In the genomic region with DNA sequence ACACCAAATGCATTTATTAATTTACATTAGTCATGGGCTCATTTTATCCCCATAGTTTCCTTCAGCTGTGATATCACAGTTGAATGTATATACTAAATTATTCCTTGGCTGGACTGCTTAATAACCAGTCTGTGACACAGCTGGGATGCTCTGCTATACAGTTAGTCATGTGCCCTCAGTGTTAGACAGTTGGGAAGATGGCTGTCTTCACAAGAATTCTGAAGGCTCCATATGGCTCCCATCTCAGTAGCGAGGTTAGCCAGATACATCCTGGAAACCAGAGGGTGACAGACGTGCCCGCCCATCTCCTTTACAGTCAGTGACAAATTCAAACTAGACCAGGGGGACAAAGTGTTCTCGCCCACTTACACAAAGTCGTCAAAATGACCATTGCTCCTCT, we compare ENCODE assay signal across 19 mouse cellular contexts.
"Had no signal": no experiment of that assay in that cellular context is flagged by ENCODE, and none has a peak within 500 bp of the region (broad histone marks: within the 10 kb centered on the region; RNA-seq: fewer than 3 reads in every experiment).

No protein-coding gene starts in this region.

- ATAC-seq: liver, postnatal 0 days; lung, postnatal 0 days; midbrain, embryonic 15.5 days had no signal

- H3K27me3 ChIP-seq: limb, embryonic 12.5 days; limb, embryonic 15.5 days; midbrain, embryonic 12.5 days; midbrain, embryonic 15.5 days; neural tube, embryonic 12.5 days; stomach, embryonic 15.5 days had no signal

- H3K4me2 ChIP-seq: limb, embryonic 12.5 days; limb, embryonic 15.5 days; liver, embryonic 11.5 days; lung, embryonic 14.5 days; midbrain, embryonic 12.5 days; midbrain, embryonic 15.5 days; neural tube, embryonic 12.5 days; stomach, embryonic 15.5 days had no signal

- DNase-seq: kidney, postnatal 14 days; kidney, postnatal 4 days; left cerebral cortex, postnatal 4 days; liver, postnatal 0 days; lung, embryonic 14.5 days; retina, postnatal 1 day; right cerebral cortex, postnatal 25 days; spleen, adult 18-20 months; thymus, postnatal 25 days had no signal

- H3K4me1 ChIP-seq: limb, embryonic 12.5 days; limb, embryonic 15.5 days; midbrain, embryonic 15.5 days; stomach, embryonic 15.5 days had no signal

- H3K36me3 ChIP-seq: limb, embryonic 15.5 days; midbrain, embryonic 12.5 days; midbrain, embryonic 15.5 days; neural tube, embryonic 12.5 days; stomach, embryonic 15.5 days had no signal

- H3K27ac ChIP-seq: limb, embryonic 12.5 days; limb, embryonic 15.5 days; liver, embryonic 14.5 days; macrophage; midbrain, embryonic 12.5 days; midbrain, embryonic 15.5 days; neural tube, embryonic 12.5 days; stomach, embryonic 15.5 days had no signal

- H3K9ac ChIP-seq: limb, embryonic 12.5 days; limb, embryonic 15.5 days; liver, embryonic 14.5 days; liver, postnatal 0 days; lung, embryonic 14.5 days; midbrain, embryonic 12.5 days; midbrain, embryonic 15.5 days; neural tube, embryonic 12.5 days; stomach, embryonic 15.5 days had no signal

- H3K4me3 ChIP-seq: limb, embryonic 12.5 days; limb, embryonic 15.5 days; midbrain, embryonic 12.5 days; midbrain, embryonic 15.5 days; neural tube, embryonic 12.5 days; stomach, embryonic 15.5 days had no signal

- H3K9me3 ChIP-seq: limb, embryonic 12.5 days; limb, embryonic 15.5 days; midbrain, embryonic 12.5 days; midbrain, embryonic 15.5 days; neural tube, embryonic 12.5 days; stomach, embryonic 15.5 days had no signal
